Mouse (Mus musculus) MEL (cell line): Measurements from ENCODE around the gene Tmem190. TPM values are rescaled to one million over a fixed set of nuclear protein-coding genes. Genes with fewer than 3 reads are reported as not detected.

Experiments used
- DNase-seq: peaks from one replicate; pipeline ENCODE4 v3.0.0; 2011; ENCODE audit warnings: low read depth, low spot score
- H3K27ac ChIP-seq: 2 replicates; pipeline ENCODE4 v1.5.1; 2012; ENCODE audit warnings: low read depth, mild to moderate bottlenecking, control low read depth, low read length, moderate library complexity; ENCODE audit not compliant: control insufficient read depth
- H3K27me3 ChIP-seq, 2 experiments: fragments of 150-350 bp in 1 of 2; sonication (generic) in 1 of 2; 2 replicates each; pipeline ENCODE4 v1.6.1; 2012; ENCODE audit warnings: low read length in 2 of 2, mild to moderate bottlenecking in 2 of 2, improper control_type of control experiment in 1 of 2, moderate library complexity in 1 of 2; ENCODE audit not compliant: insufficient read depth in 2 of 2, control insufficient read depth in 1 of 2
- H3K36me3 ChIP-seq, 2 experiments: 2 replicates each; pipeline ENCODE4 v1.6.1; 2012 to 2014; ENCODE audit warnings: low read length in 2 of 2, improper control_type of control experiment in 1 of 2, inconsistent platforms in 1 of 2, mild to moderate bottlenecking in 1 of 2; ENCODE audit not compliant: insufficient read depth in 2 of 2, control insufficient read depth in 1 of 2
- H3K4me1 ChIP-seq, 2 experiments: fragments of 150-350 bp in 1 of 2; sonication (generic) in 1 of 2; 2 replicates each; pipeline ENCODE4 v1.6.1; 2012; ENCODE audit warnings: low read length in 2 of 2, improper control_type of control experiment in 1 of 2, mild to moderate bottlenecking in 1 of 2; ENCODE audit not compliant: insufficient read depth in 2 of 2, control insufficient read depth in 1 of 2
- H3K4me3 ChIP-seq, 2 experiments: fragments of 150-350 bp in 1 of 2; sonication (generic) in 1 of 2; 2 replicates each; pipeline ENCODE4 v1.5.1; 2012; ENCODE audit warnings: low read depth in 2 of 2, low read length in 2 of 2, mild to moderate bottlenecking in 2 of 2, moderate library complexity in 2 of 2, control low read depth in 1 of 2, improper control_type of control experiment in 1 of 2; ENCODE audit not compliant: control insufficient read depth in 1 of 2, insufficient read depth in 1 of 2
- H3K79me2 ChIP-seq: 2 replicates; pipeline ENCODE4 v1.6.1; 2012; ENCODE audit warnings: mild to moderate bottlenecking, low read length, moderate library complexity; ENCODE audit not compliant: control insufficient read depth, poor library complexity, insufficient read depth
- H3K9ac ChIP-seq: 2 replicates; pipeline ENCODE4 v1.6.1; 2012; ENCODE audit warnings: low read depth, mild to moderate bottlenecking, control low read depth, low read length, moderate library complexity; ENCODE audit not compliant: control insufficient read depth, poor library complexity, severe bottlenecking
- H3K9me3 ChIP-seq: fragments of 150-350 bp; sonication (generic); replicated peaks from 2 replicates; pipeline ENCODE4 v1.6.1; 2012; ENCODE audit warnings: mild to moderate bottlenecking, low read length, improper control_type of control experiment, moderate library complexity; ENCODE audit not compliant: insufficient read depth
- CHD1 ChIP-seq: IDR thresholded peaks from 2 replicates; pipeline ENCODE4 v1.6.1; 2012; ENCODE audit warnings: low read depth, mild to moderate bottlenecking, inconsistent platforms, low read length, improper control_type of control experiment
- CTCF ChIP-seq, 3 experiments: IDR thresholded peaks in 2 of 3; conservative IDR thresholded peaks in 1 of 3; 2 replicates each; pipeline ENCODE4 v1.5.1; 2011 to 2012; ENCODE audit warnings: low read length in 3 of 3, low read depth in 2 of 3, mild to moderate bottlenecking in 2 of 3, improper control_type of control experiment in 1 of 3, inconsistent platforms in 1 of 3, mixed read lengths in 1 of 3, moderate library complexity in 1 of 3; ENCODE audit not compliant: control insufficient read depth in 1 of 3, insufficient read depth in 1 of 3, poor library complexity in 1 of 3, severe bottlenecking in 1 of 3
- E2F4 ChIP-seq: IDR thresholded peaks from 2 replicates; pipeline ENCODE4 v1.6.1; 2011; ENCODE audit warnings: low read depth, low read length, improper control_type of control experiment, borderline replicate concordance
- EP300 ChIP-seq, 2 experiments: IDR thresholded peaks; 2 replicates each; pipeline ENCODE4 v1.6.1; 2011; ENCODE audit warnings: improper control_type of control experiment in 2 of 2, low read length in 2 of 2, low read depth in 1 of 2, mild to moderate bottlenecking in 1 of 2
- ETS1 ChIP-seq: IDR thresholded peaks from 2 replicates; pipeline ENCODE4 v1.6.1; 2012; ENCODE audit warnings: low read depth, mild to moderate bottlenecking, inconsistent platforms, low read length, improper control_type of control experiment, moderate library complexity
- GATA1 ChIP-seq: IDR thresholded peaks from 2 replicates; pipeline ENCODE4 v1.6.1; 2011; ENCODE audit warnings: low read depth, low read length, improper control_type of control experiment
- HCFC1 ChIP-seq: IDR thresholded peaks from 2 replicates; pipeline ENCODE4 v1.6.1; 2012; ENCODE audit warnings: low read depth, mild to moderate bottlenecking, inconsistent platforms, low read length, improper control_type of control experiment, moderate library complexity
- KAT2A ChIP-seq: conservative IDR thresholded peaks from 2 replicates; pipeline ENCODE4 v1.6.1; 2012; ENCODE audit warnings: low read depth, low read length, improper control_type of control experiment, inconsistent platforms
- MEF2A ChIP-seq: IDR thresholded peaks from 2 replicates; pipeline ENCODE4 v1.6.1; 2014; ENCODE audit warnings: low read depth, mild to moderate bottlenecking, inconsistent platforms, low read length, improper control_type of control experiment; ENCODE audit not compliant: poor library complexity, insufficient replicate concordance, severe bottlenecking; ENCODE audit errors: extremely low read depth
- MXI1 ChIP-seq: IDR thresholded peaks from 2 replicates; pipeline ENCODE4 v1.6.1; 2011; ENCODE audit warnings: mild to moderate bottlenecking, low read depth, low read length, improper control_type of control experiment
- NELFE ChIP-seq: IDR thresholded peaks from 2 replicates; pipeline ENCODE4 v1.6.1; 2011; ENCODE audit warnings: low read depth, low read length, improper control_type of control experiment
- NRF1 ChIP-seq: IDR thresholded peaks from 2 replicates; pipeline ENCODE4 v1.6.1; 2014; ENCODE audit warnings: low read depth, mild to moderate bottlenecking, inconsistent platforms, low read length, improper control_type of control experiment, moderate library complexity; ENCODE audit not compliant: poor library complexity, insufficient read depth, severe bottlenecking
- POLR2A ChIP-seq, 2 experiments: IDR thresholded peaks; 2 replicates each; pipeline ENCODE4 v1.6.1; 2011 to 2012; ENCODE audit warnings: low read length in 2 of 2, mild to moderate bottlenecking in 2 of 2, control low read depth in 1 of 2, improper control_type of control experiment in 1 of 2, low read depth in 1 of 2, moderate library complexity in 1 of 2; ENCODE audit not compliant: control insufficient read depth in 1 of 2, insufficient read depth in 1 of 2, poor library complexity in 1 of 2
- POLR2AphosphoS2 ChIP-seq: IDR thresholded peaks from 2 replicates; pipeline ENCODE4 v1.6.1; 2011; ENCODE audit warnings: low read length, improper control_type of control experiment
- RAD21 ChIP-seq: IDR thresholded peaks from 2 replicates; pipeline ENCODE4 v1.6.1; 2011; ENCODE audit warnings: mild to moderate bottlenecking, low read depth, low read length, improper control_type of control experiment
- SIN3A ChIP-seq: IDR thresholded peaks from 2 replicates; pipeline ENCODE4 v1.6.1; 2012; ENCODE audit warnings: low read length, improper control_type of control experiment, inconsistent platforms
- TAL1 ChIP-seq: IDR thresholded peaks from 2 replicates; pipeline ENCODE4 v1.6.1; 2012; ENCODE audit warnings: mild to moderate bottlenecking, inconsistent platforms, low read length, moderate library complexity, mixed read lengths
- TBP ChIP-seq: IDR thresholded peaks from 2 replicates; pipeline ENCODE4 v1.8.0; 2011; ENCODE audit warnings: low read depth, low read length, improper control_type of control experiment
- USF1 ChIP-seq: IDR thresholded peaks from 2 replicates; pipeline ENCODE4 v1.6.1; 2014; ENCODE audit warnings: low read depth, mild to moderate bottlenecking, inconsistent platforms, low read length, improper control_type of control experiment, moderate library complexity
- polyA plus RNA-seq, 2 experiments: library from polyadenylated mRNA; stranded (reverse) in 1 of 2; unstranded in 1 of 2; fragments of >175 nt in 1 of 2; fragments of >200 nt in 1 of 2; gene quantifications; 2 replicates each; pipeline versions ENCODE4 v1.2.1 to v1.2.4; 2012; ENCODE audit warnings: low replicate concordance in 2 of 2, low read depth in 1 of 2; ENCODE audit not compliant: insufficient read length in 2 of 2, insufficient read depth in 1 of 2, missing spikeins in 1 of 2
- total RNA-seq: library from RNA; depleted of rRNA; stranded (reverse); fragments of 300-350 nt; gene quantifications from 2 replicates; pipeline ENCODE4 v1.2.3, GENCODE M21; 2012

The Tmem190 gene
- total and polyA plus RNA-seq, 3 experiments = 1.6 TPM; not detected in 2

- TF ChIP-seq MXI1 = peak; percentile 80
- TF ChIP-seq TAL1 = no peak
- TF ChIP-seq MEF2A = no peak
- TF ChIP-seq GATA1 = no peak
- TF ChIP-seq KAT2A = 0 out of 2 replicates have a peak, but pooled peaks have one; percentile 45
- TF ChIP-seq SIN3A = peak; percentile 64
- TF ChIP-seq CTCF (IDR thresholded peaks at IDR 0.05 in 2 of 3, conservative IDR thresholded peaks at IDR 0.05 in 1 of 3; ENCODE audit: control insufficient read depth in 1 of 3, insufficient read depth in 1 of 3, low read depth in 2 of 3, low read length in 3 of 3, poor library complexity in 1 of 3, severe bottlenecking in 1 of 3) = no peak
- no peak for TF ChIP-seq ETS1
- no peak for TF ChIP-seq EP300 (IDR thresholded peaks at IDR 0.05; ENCODE audit: low read depth in 1 of 2, low read length in 2 of 2)
- peak; percentile 18; the same call in 1 of the 2 replicates for TF ChIP-seq NRF1
These were observed 43.0 kb upstream of the Tmem190 start, which contains the start of gene Kmt5c (continued) for GRCm38 (mm10) chr7:4739544-4740275.

GRCm38 (mm10) chr7:4740309-4740727 lies 42.4 kb upstream of the Tmem190 start:
- peak; percentile 62 for DNase-seq
- TF ChIP-seq NELFE (no peak; the same call in 1 of the 2 replicates), ETS1 (no peak), POLR2AphosphoS2 (no peak), CHD1 (peak; percentile 73; the same call in 1 of the 2 replicates), USF1 (no peak), E2F4 (no peak)
- TF ChIP-seq, all 39 proteins: peak for 1
- Histone ChIP-seq H3K27ac (peak overlapping the region; percentile 61), H3K36me3 (peaks cover 0 to 4% of the 10 kb centered on the region in 2 experiments; a peak in 2 of 4 replicates), H3K79me2 (no peaks in the 10 kb centered on the region; the same call in 1 of the 2 replicates), H3K4me1 (peaks cover 2 to 10% of the 10 kb centered on the region in 2 experiments), H3K9me3 (no peaks in the 10 kb centered on the region), H3K4me3 (peak overlapping the region; percentile 58 to 74), H3K9ac (peak overlapping the region; percentile 82), H3K27me3 (no peaks in the 10 kb centered on the region)

- H3K27ac ChIP-seq = peak overlapping the region; percentile 61
- H3K79me2 ChIP-seq = no peaks in the 10 kb centered on the region; the same call in 1 of the 2 replicates
- TF ChIP-seq RAD21 = no peak
- TF ChIP-seq TBP = 0 out of 2 replicates have a peak, but pooled peaks have one; percentile 30
- peak; percentile 40 for TF ChIP-seq NELFE
- TF ChIP-seq HCFC1 = 0 out of 2 replicates have a peak, but pooled peaks have one; percentile 20
- peak in 1 of 2 experiments; percentile 60; a peak in 2 of 4 replicates for TF ChIP-seq POLR2A (IDR thresholded peaks at IDR 0.05; ENCODE audit: control insufficient read depth in 1 of 2, insufficient read depth in 1 of 2, low read depth in 1 of 2, low read length in 2 of 2, poor library complexity in 1 of 2)
- TF ChIP-seq SIN3A = peak; percentile 27; the same call in 1 of the 2 replicates
- peaks cover 2 to 10% of the 10 kb centered on the region in 2 experiments for H3K4me1 ChIP-seq
- peak; percentile 79 for DNase-seq
- peak overlapping the region; percentile 82 for H3K9ac ChIP-seq
- H3K27me3 ChIP-seq = no peaks in the 10 kb centered on the region
- H3K36me3 ChIP-seq = peaks cover 0 to 4% of the 10 kb centered on the region in 2 experiments; a peak in 2 of 4 replicates
- peak overlapping the region; percentile 58 to 74 for H3K4me3 ChIP-seq
- H3K9me3 ChIP-seq = no peaks in the 10 kb centered on the region
These were observed 41.6 kb upstream of the Tmem190 start for GRCm38 (mm10) chr7:4741151-4741550.
